Mouse (Mus musculus): ENCODE data around the gene Hist1h4f.
"Not testable (repeated sequence)": the region's sequence is repeated elsewhere in the genome, so short reads cannot be mapped to it uniquely, and the experiment has no call there.

DNA sequence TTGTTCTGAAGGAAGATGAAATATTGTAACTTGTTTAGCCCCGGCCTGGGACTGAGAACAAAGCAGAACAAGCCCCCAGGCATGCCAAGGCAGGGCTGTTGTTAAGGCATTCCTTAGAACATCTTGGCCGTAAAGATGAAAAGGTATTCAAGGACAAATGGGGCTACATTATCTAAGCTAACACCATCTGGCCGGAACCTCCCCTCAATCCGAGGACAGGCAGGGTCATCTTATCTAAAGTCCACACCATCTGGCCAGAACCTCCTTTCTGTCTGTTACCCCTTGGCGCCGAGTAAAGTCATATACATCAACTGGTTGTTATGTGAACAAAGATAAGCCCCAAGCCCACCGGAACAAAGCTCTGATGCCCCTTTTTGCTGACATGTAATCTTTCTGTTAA lies 40.4 kb upstream of the Hist1h4f start:
- TF ChIP-seq CTCF, EP300 (IDR thresholded peaks at IDR 0.05): not testable (repeated sequence)

Measured in lung, postnatal 0 days (tissue).